Mouse (Mus musculus): ENCODE measurements around the gene Cdkl3. TPM values are rescaled to one million over a fixed set of nuclear protein-coding genes. Genes with fewer than 3 reads are reported as not detected.

Cdkl3 gene
- polyA plus RNA-seq, 1 experiment from 2014 or later = 7.8 TPM

GRCm38 (mm10) chr11:52073528-52074170, 69.6 kb downstream of the Cdkl3 start:
- H3K27ac ChIP-seq (ENCODE audit: low read length) = no peak overlapping the region
- H3K36me3 ChIP-seq (ENCODE audit: insufficient read depth, low read length) = no peaks in the 10 kb centered on the region
- WGBS = 72% methylated on average over 8 of the region's 8 CpGs
- H3K4me3 ChIP-seq (ENCODE audit: low read length) = no peak overlapping the region
- peaks cover 9% of the 10 kb centered on the region; the same call in 1 of the 2 replicates for H3K4me1 ChIP-seq (ENCODE audit: insufficient read depth, low read length)
- no peaks in the 10 kb centered on the region for H3K9me3 ChIP-seq (ENCODE audit: low read length)
- no peak for ATAC-seq (ENCODE audit: low FRiP score, low TSS enrichment)
- no peaks in the 10 kb centered on the region for H3K27me3 ChIP-seq (ENCODE audit: insufficient read depth, low read length)
- no peak overlapping the region for H3K9ac ChIP-seq (replicated peaks; ENCODE audit: low read length)
- H3K4me2 ChIP-seq (replicated peaks; ENCODE audit: low read depth, low read length) = no peak overlapping the region

GRCm38 (mm10) chr11:52074626-52075470, 70.8 kb downstream of the Cdkl3 start:
- no peak for ATAC-seq (ENCODE audit: low FRiP score, low TSS enrichment)
- H3K27me3 ChIP-seq (ENCODE audit: insufficient read depth, low read length) = no peaks in the 10 kb centered on the region
- no peak overlapping the region for H3K27ac ChIP-seq (ENCODE audit: low read length)
- no peak overlapping the region for H3K9ac ChIP-seq (replicated peaks; ENCODE audit: low read length)
- H3K4me3 ChIP-seq (ENCODE audit: low read length) = no peak overlapping the region
- no peak overlapping the region for H3K4me2 ChIP-seq (replicated peaks; ENCODE audit: low read depth, low read length)
- no peaks in the 10 kb centered on the region for H3K36me3 ChIP-seq (ENCODE audit: insufficient read depth, low read length)
- H3K9me3 ChIP-seq (ENCODE audit: low read length) = no peaks in the 10 kb centered on the region
- 71% methylated on average over 14 of the region's 14 CpGs for WGBS
- peaks cover 10% of the 10 kb centered on the region; the same call in 1 of the 2 replicates for H3K4me1 ChIP-seq (ENCODE audit: insufficient read depth, low read length)

- 44% methylated on average over 19 of the region's 19 CpGs for WGBS
- no peaks in the 10 kb centered on the region for H3K9me3 ChIP-seq (ENCODE audit: low read length)
- H3K9ac ChIP-seq (replicated peaks; ENCODE audit: low read length) = no peak overlapping the region
- no peaks in the 10 kb centered on the region for H3K36me3 ChIP-seq (ENCODE audit: insufficient read depth, low read length)
- H3K4me2 ChIP-seq (replicated peaks; ENCODE audit: low read depth, low read length) = no peak overlapping the region
- H3K4me3 ChIP-seq (ENCODE audit: low read length) = no peak overlapping the region
- ATAC-seq (ENCODE audit: low FRiP score, low TSS enrichment) = no peak
- peaks cover 16% of the 10 kb centered on the region; the same call in 1 of the 2 replicates for H3K4me1 ChIP-seq (ENCODE audit: insufficient read depth, low read length)
- H3K27ac ChIP-seq (ENCODE audit: low read length) = no peak overlapping the region
- H3K27me3 ChIP-seq (ENCODE audit: insufficient read depth, low read length) = no peaks in the 10 kb centered on the region
Measured at GRCm38 (mm10) chr11:52075794-52076633, 72.0 kb downstream of the Cdkl3 start.

DNA sequence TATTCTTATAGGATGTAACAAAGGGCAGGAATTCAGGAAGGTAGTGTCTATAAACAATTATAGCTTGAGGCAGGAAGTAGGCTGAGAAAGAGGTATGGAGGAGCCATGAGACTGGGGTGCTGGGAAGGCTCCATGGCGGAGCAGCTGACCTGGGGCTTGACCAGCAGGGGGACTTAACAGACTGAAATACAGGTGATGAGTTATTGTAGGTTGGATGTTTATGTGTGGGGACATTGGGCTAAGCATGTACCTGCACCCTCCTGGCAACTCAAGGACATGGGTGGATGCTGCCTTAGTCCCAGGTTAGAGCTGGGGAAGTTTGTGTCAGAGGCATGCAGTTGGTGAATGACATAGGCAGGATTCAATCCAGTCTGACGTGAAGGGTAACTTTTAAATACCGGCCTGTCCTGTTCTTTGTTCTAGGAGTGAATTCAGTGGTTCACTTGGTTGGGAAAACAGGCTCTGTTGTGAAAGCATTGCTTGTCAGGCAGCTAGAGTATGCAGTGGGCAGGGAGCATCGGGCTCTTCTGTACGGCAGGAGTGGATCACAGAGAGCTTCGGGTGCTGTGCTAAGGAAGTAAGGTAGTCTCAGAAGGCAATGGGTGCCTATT, 72.8 kb downstream of the Cdkl3 start:
- H3K36me3 ChIP-seq (ENCODE audit: insufficient read depth, low read length) = no peaks in the 10 kb centered on the region
- H3K9ac ChIP-seq (replicated peaks; ENCODE audit: low read length) = no peak overlapping the region
- H3K9me3 ChIP-seq (ENCODE audit: low read length) = no peaks in the 10 kb centered on the region
- no peak overlapping the region for H3K27ac ChIP-seq (ENCODE audit: low read length)
- 81% methylated on average over 6 of the region's 6 CpGs for WGBS
- no peak overlapping the region for H3K4me2 ChIP-seq (replicated peaks; ENCODE audit: low read depth, low read length)
- H3K4me3 ChIP-seq (ENCODE audit: low read length) = no peak overlapping the region
- no peak for ATAC-seq (ENCODE audit: low FRiP score, low TSS enrichment)
- H3K27me3 ChIP-seq (ENCODE audit: insufficient read depth, low read length) = no peaks in the 10 kb centered on the region
- peaks cover 16% of the 10 kb centered on the region; the same call in 1 of the 2 replicates for H3K4me1 ChIP-seq (ENCODE audit: insufficient read depth, low read length)

DNA sequence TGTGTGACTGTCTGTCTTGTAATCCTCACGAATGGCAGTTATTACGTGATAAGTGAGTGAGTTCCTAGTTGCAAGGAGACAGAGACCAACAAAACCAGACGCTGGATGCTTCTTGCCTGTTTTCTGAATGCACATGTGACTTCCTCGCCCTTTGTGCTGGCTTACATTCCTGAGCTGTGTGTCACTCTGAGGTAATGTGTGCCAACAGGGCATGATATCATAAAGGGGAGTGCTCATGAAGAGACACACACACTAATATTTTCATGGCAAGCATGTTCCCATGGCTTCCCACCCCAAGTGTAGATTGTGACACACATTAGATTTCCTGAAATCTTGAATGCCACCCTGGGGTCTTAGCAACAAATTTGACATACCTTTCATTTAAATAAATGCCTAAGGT, 73.9 kb downstream of the Cdkl3 start:
- Histone ChIP-seq H3K36me3 (ENCODE audit: insufficient read depth, low read length) (no peaks in the 10 kb centered on the region), H3K4me2 (replicated peaks; ENCODE audit: low read depth, low read length) (no peak overlapping the region), H3K9me3 (ENCODE audit: low read length) (no peaks in the 10 kb centered on the region), H3K4me1 (ENCODE audit: insufficient read depth, low read length) (peaks cover 16% of the 10 kb centered on the region; the same call in 1 of the 2 replicates), H3K9ac (replicated peaks; ENCODE audit: low read length) (no peak overlapping the region), H3K4me3 (ENCODE audit: low read length) (no peak overlapping the region), H3K27ac (ENCODE audit: low read length) (no peak overlapping the region), H3K27me3 (ENCODE audit: insufficient read depth, low read length) (no peaks in the 10 kb centered on the region)
- 82% methylated on average over 4 of the region's 4 CpGs for WGBS
- ATAC-seq (ENCODE audit: low FRiP score, low TSS enrichment) = no peak

DNA sequence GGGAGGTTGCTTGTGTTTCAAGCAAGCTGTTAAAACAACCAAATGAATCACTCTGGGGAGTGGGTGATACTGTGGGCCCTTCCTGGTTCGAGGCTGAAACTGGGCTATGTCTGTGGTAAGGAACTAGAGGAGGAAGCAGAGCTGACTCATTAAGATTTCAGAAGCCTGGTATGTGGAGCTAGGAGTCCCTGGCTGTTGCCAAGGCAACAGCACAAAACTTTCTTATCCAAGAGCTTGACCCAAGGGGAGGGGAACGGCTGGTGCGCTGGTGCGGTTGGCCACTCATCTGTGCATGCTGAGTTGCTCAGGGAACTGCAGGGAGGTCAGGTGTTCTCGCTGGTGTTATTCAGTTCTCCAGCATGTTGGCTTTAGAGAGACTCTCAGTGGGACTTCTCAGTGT, 76.0 kb downstream of the Cdkl3 start:
- Histone ChIP-seq H3K4me1 (ENCODE audit: insufficient read depth, low read length) (peaks cover 16% of the 10 kb centered on the region; the same call in 1 of the 2 replicates), H3K9me3 (ENCODE audit: low read length) (no peaks in the 10 kb centered on the region), H3K27ac (ENCODE audit: low read length) (peak overlapping the region; percentile 39; the same call in 1 of the 2 replicates), H3K4me3 (ENCODE audit: low read length) (no peak overlapping the region), H3K9ac (replicated peaks; ENCODE audit: low read length) (no peak overlapping the region), H3K36me3 (ENCODE audit: insufficient read depth, low read length) (no peaks in the 10 kb centered on the region), H3K4me2 (replicated peaks; ENCODE audit: low read depth, low read length) (no peak overlapping the region), H3K27me3 (ENCODE audit: insufficient read depth, low read length) (no peaks in the 10 kb centered on the region)
- WGBS = 16% methylated on average over 5 of the region's 5 CpGs
- peak; percentile 86 for ATAC-seq (ENCODE audit: low FRiP score, low TSS enrichment)

DNA sequence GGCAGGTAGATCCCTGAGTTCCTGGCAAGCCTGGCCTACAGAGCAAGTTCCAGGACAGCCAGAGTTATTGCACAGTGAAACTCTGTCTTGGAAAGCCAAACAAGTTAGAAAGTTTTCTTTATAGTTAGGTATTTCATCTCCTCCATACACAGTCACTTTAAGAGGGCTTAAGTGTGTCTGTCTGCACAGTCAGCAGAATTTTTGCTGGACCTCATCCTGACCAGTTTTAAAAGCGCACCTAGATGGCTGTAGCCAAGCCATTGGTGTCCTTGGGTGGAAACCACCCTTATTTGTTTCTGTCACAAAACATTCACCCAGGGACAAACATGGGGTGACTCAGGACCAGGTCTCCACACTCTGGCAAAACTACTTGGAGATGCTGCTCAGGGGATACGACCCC, 76.6 kb downstream of the Cdkl3 start:
- Histone ChIP-seq H3K9me3 (ENCODE audit: low read length) (no peaks in the 10 kb centered on the region), H3K9ac (replicated peaks; ENCODE audit: low read length) (no peak overlapping the region), H3K4me1 (ENCODE audit: insufficient read depth, low read length) (peaks cover 15% of the 10 kb centered on the region; the same call in 1 of the 2 replicates), H3K36me3 (ENCODE audit: insufficient read depth, low read length) (no peaks in the 10 kb centered on the region), H3K27me3 (ENCODE audit: insufficient read depth, low read length) (no peaks in the 10 kb centered on the region), H3K4me2 (replicated peaks; ENCODE audit: low read depth, low read length) (no peak overlapping the region), H3K4me3 (ENCODE audit: low read length) (no peak overlapping the region), H3K27ac (ENCODE audit: low read length) (peak overlapping the region; percentile 39; the same call in 1 of the 2 replicates)
- 93% methylated on average over 2 of the region's 2 CpGs for WGBS
- ATAC-seq (ENCODE audit: low FRiP score, low TSS enrichment) = no peak

GRCm38 (mm10) chr11:52085857-52086203, 81.8 kb downstream of the Cdkl3 start:
- 72% methylated on average over 4 of the region's 4 CpGs for WGBS
- Histone ChIP-seq H3K9me3 (ENCODE audit: low read length) (no peaks in the 10 kb centered on the region), H3K4me1 (ENCODE audit: insufficient read depth, low read length) (peaks cover 10% of the 10 kb centered on the region), H3K27me3 (ENCODE audit: insufficient read depth, low read length) (no peaks in the 10 kb centered on the region), H3K9ac (replicated peaks; ENCODE audit: low read length) (no peak overlapping the region), H3K27ac (ENCODE audit: low read length) (no peak overlapping the region), H3K4me2 (replicated peaks; ENCODE audit: low read depth, low read length) (no peak overlapping the region), H3K36me3 (ENCODE audit: insufficient read depth, low read length) (no peaks in the 10 kb centered on the region), H3K4me3 (ENCODE audit: low read length) (no peak overlapping the region)
- ATAC-seq (ENCODE audit: low FRiP score, low TSS enrichment) = no peak

GRCm38 (mm10) chr11:52086204-52086864, 82.3 kb downstream of the Cdkl3 start:
- Histone ChIP-seq H3K4me2 (replicated peaks; ENCODE audit: low read depth, low read length) (no peak overlapping the region), H3K27me3 (ENCODE audit: insufficient read depth, low read length) (no peaks in the 10 kb centered on the region), H3K4me1 (ENCODE audit: insufficient read depth, low read length) (peaks cover 10% of the 10 kb centered on the region), H3K9me3 (ENCODE audit: low read length) (no peaks in the 10 kb centered on the region), H3K36me3 (ENCODE audit: insufficient read depth, low read length) (no peaks in the 10 kb centered on the region), H3K27ac (ENCODE audit: low read length) (no peak overlapping the region), H3K4me3 (ENCODE audit: low read length) (no peak overlapping the region), H3K9ac (replicated peaks; ENCODE audit: low read length) (no peak overlapping the region; the same call in 1 of the 2 replicates)
- no peak for ATAC-seq (ENCODE audit: low FRiP score, low TSS enrichment)
- 57% methylated on average over 9 of the region's 9 CpGs for WGBS

Data from kidney, embryonic 16.5 days (tissue).